Mouse (Mus musculus): Measurements from ENCODE around the gene Megf8.

Gene Megf8

GRCm38 (mm10) chr7:25316532-25317445, at the start of gene Megf8:
TSS of gene Megf8 (plus strand) at chr7:25317164.
- peak; percentile 92 for DNase-seq

- peak; percentile 99 for DNase-seq
These were observed 49.6 kb upstream of the Megf8 start, which contains the start of gene Cic for GRCm38 (mm10) chr7:25267301-25267750. TSS of gene Cic (plus strand) at chr7:25267704.

GRCm38 (mm10) chr7:25267751-25268463, 49.1 kb upstream of the Megf8 start:
- DNase-seq, result peak; percentile 99

GRCm38 (mm10) chr7:25268588-25268987, 48.4 kb upstream of the Megf8 start:
- DNase-seq, result no peak

- DNase-seq, result no peak
These were observed 47.9 kb upstream of the Megf8 start for GRCm38 (mm10) chr7:25269029-25269428.

- DNase-seq, result no peak
These were observed 47.3 kb upstream of the Megf8 start for GRCm38 (mm10) chr7:25269545-25270271.

GRCm38 (mm10) chr7:25270652-25271633, 46.0 kb upstream of the Megf8 start:
- no peak for DNase-seq

GRCm38 (mm10) chr7:25271651-25272444, 45.1 kb upstream of the Megf8 start:
- no peak for DNase-seq

GRCm38 (mm10) chr7:25272445-25273258, 44.3 kb upstream of the Megf8 start:
- DNase-seq, result no peak

GRCm38 (mm10) chr7:25273259-25274241, 43.4 kb upstream of the Megf8 start:
- DNase-seq, result no peak

- no peak for DNase-seq
These were observed 42.4 kb upstream of the Megf8 start for GRCm38 (mm10) chr7:25274571-25274970.

- no peak for DNase-seq
These were observed 42.0 kb upstream of the Megf8 start for GRCm38 (mm10) chr7:25274996-25275395.

- no peak for DNase-seq
These were observed 41.2 kb upstream of the Megf8 start for GRCm38 (mm10) chr7:25275555-25276298.

GRCm38 (mm10) chr7:25277405-25277804, 39.6 kb upstream of the Megf8 start:
- no peak for DNase-seq

GRCm38 (mm10) chr7:25277998-25278340, 39.0 kb upstream of the Megf8 start:
- no peak for DNase-seq

- DNase-seq, result peak; percentile 87
These were observed 38.5 kb upstream of the Megf8 start for GRCm38 (mm10) chr7:25278341-25279075.

Data from right cerebral cortex, postnatal 25 days (tissue).